Mouse (Mus musculus) liver, adult 2 months (tissue): ENCODE measurements around the gene Gm20388.

ENCODE experiments used
- CTCF ChIP-seq: fragments of 200-500 bp; IDR thresholded peaks from 2 replicates; pipeline ENCODE4 v1.5.1; 2011; ENCODE audit warnings: low read depth, low read length, control low read depth
- POLR2A ChIP-seq: fragments of 200-500 bp; IDR thresholded peaks from 2 replicates; pipeline ENCODE4 v1.6.1; 2011; ENCODE audit warnings: low read length, control low read depth; ENCODE audit not compliant: insufficient read depth; ENCODE audit errors: extremely low read depth

GRCm38 (mm10) chr8:123401936-123402335 is 3491.3 kb downstream of the Gm20388 start:
- TF ChIP-seq POLR2A (no peak), CTCF (no peak)
